Mouse (Mus musculus) gastrocnemius, postnatal 4 days (tissue): ENCODE measurements around the gene Smok2b. TPM values are rescaled to one million over a fixed set of nuclear protein-coding genes. Genes with fewer than 3 reads are reported as not detected.
"Not testable (repeated sequence)": the region's sequence is repeated elsewhere in the genome, so short reads cannot be mapped to it uniquely, and the experiment has no call there.

ENCODE experiments used
- DNase-seq, 2 experiments: peaks; one replicate each; pipeline ENCODE4 v3.0.0; 2021 to 2022; ENCODE audit warnings: low spot score in 2 of 2, mixed read lengths in 2 of 2
- total RNA-seq, 2 experiments: library from RNA; stranded (reverse); gene quantifications; 2 replicates each; pipeline ENCODE4 v1.2.3; 2021

Gene Smok2b
- total RNA-seq, 2 experiments from 2014 or later: not detected

GRCm38 (mm10) chr17:13239461-13239860 is 9.4 kb downstream of the Smok2b start:
- DNase-seq: not testable (repeated sequence)

DNA sequence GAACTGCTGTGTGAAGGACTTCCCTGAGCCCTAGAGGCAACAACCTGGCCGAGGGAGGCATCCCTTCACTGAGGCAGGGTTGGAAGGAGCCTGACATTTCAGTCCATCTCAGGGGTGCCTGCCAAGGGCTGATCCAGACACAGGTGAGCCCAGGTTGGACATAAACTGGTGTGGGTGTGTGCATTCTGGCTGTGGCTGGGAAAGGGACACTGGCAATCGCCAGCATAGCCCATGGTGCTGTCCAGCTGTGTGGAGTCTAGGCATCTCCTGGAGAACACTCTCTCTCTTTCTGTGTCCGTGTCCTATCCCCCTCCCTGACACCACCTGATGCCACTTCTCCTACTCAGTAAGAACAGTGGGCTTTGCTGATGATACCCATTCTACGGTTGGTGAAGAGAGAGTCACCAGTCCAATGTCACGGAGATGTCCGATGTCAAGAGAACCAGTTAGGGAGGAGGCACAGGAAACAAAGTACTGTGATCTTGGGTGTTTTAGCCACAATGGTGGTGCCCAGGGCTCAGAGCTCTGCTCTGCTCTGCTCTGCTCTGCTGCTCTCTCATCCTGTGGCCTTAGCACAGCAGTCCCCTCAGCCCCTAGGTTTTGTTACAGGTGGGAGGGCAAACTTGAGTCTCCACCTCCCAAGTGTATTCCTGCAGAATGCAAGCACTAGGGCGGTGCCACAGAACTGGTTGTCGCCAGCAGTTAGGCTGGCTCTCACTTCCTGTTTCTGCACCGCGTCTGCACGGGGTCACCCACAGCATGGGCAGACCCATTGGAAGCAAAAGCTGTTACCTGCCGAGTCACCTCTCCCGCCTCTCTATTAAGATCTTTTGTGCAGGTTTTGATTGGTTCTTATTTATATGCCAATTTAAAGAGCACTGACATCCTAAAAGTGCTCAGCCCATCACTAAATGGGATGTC is 11.0 kb downstream of the Smok2b start:
- DNase-seq: not testable (repeated sequence)

DNA sequence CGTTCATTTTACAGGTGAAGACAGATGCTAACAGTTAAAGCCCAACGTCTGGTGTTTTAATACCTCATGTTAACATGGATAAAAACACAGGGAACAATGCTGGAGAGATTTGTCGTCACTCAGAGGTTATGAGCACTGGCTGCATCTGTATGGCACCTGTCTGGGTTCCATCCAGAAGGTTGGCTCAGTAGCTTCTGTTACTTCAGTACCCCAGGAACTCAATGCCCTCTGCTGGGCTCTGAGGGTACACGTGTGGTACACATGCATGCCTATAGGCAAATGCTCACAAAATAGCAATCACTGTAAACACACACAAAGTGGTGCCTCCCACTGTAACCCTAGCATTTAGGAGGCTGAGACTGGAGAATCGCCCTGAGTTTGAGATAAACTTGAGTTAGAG is 24.7 kb downstream of the Smok2b start:
- DNase-seq: not testable (repeated sequence)

Other genes with a start within 250 kb of the Smok2b start
- gene Wtap, start 236.1 kb upstream of the Smok2b start, total RNA-seq: 10 to 100 TPM; 51.2 to 58.4 TPM
- 100 to 1,000 TPM; 184 to 217 TPM for gene Sod2, start 223.4 kb upstream of the Smok2b start, total RNA-seq
- gene Gpr31b, start 178.0 kb upstream of the Smok2b start, total RNA-seq: not detected
- under 1 TPM; 0.37 to 0.39 TPM for gene Tcp10b, start 169.2 kb upstream of the Smok2b start, total RNA-seq
- gene Unc93a, start 98.4 kb upstream of the Smok2b start, total RNA-seq: under 1 TPM in 1 of 2 experiments, not detected in 1; 0.34 TPM
- not detected for gene Smok2a, start 9.1 kb upstream of the Smok2b start, total RNA-seq
- gene Tcp10c, start 124.3 kb downstream of the Smok2b start, total RNA-seq: not detected